Mouse (Mus musculus): Measurements from ENCODE around the gene Ism1. TPM values are rescaled to one million over a fixed set of nuclear protein-coding genes. Genes with fewer than 3 reads are reported as not detected.
A peak's percentile ranks its signal among the peaks of the same experiment; 100 is the strongest.

Gene Ism1
- polyA plus RNA-seq, 1 experiment from 2014 or later: 11.4 TPM

DNA sequence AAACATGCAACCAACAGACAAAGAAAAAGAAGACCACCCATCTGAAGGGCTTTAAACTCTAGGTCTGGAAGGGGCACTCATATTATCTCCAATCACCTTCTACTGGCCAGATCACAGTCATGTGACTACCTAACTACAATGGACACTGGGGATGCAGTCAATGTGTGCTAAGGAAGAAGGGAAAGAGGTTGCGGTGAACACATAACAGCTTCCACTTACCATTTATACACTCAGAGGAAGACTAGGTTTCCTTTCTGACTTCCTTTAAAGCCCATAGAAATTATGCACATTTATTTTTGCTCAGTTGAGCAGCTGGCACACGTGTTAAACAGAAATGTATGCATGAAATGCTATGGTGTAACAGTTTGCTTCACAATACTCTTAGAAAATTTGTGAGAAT lies 5.6 kb upstream of the Ism1 start:
- WGBS: 48% methylated on average over 2 of the region's 2 CpGs
- Histone ChIP-seq H3K9ac (ENCODE audit: low read length) (no peak overlapping the region), H3K9me3 (ENCODE audit: control insufficient read depth, low read length) (no peaks in the 10 kb centered on the region), H3K4me1 (replicated peaks; ENCODE audit: control insufficient read depth, insufficient read depth, low read length) (peaks cover 6% of the 10 kb centered on the region), H3K27ac (ENCODE audit: low read length) (no peak overlapping the region), H3K27me3 (ENCODE audit: control insufficient read depth, insufficient read depth, low read depth, low read length) (no peaks in the 10 kb centered on the region), H3K4me3 (ENCODE audit: low read length) (no peak overlapping the region), H3K4me2 (ENCODE audit: low read depth, low read length) (no peak overlapping the region), H3K36me3 (ENCODE audit: control insufficient read depth, insufficient read depth, low read length) (no peaks in the 10 kb centered on the region)
- no peak for ATAC-seq (ENCODE audit: low read depth)

- no peaks in the 10 kb centered on the region for H3K27me3 ChIP-seq (ENCODE audit: control insufficient read depth, insufficient read depth, low read depth, low read length)
- H3K9me3 ChIP-seq (ENCODE audit: control insufficient read depth, low read length): no peaks in the 10 kb centered on the region
- no peaks in the 10 kb centered on the region for H3K36me3 ChIP-seq (ENCODE audit: control insufficient read depth, insufficient read depth, low read length)
- WGBS: under 1% methylated on average over 52 of the region's 52 CpGs
- peak overlapping the region; percentile 95 for H3K9ac ChIP-seq (ENCODE audit: low read length)
- peak; percentile 90 for ATAC-seq (ENCODE audit: low read depth)
- peak overlapping the region; percentile 92 for H3K27ac ChIP-seq (ENCODE audit: low read length)
- H3K4me1 ChIP-seq (replicated peaks; ENCODE audit: control insufficient read depth, insufficient read depth, low read length): peaks cover 10% of the 10 kb centered on the region
- peak overlapping the region; percentile 94 for H3K4me3 ChIP-seq (ENCODE audit: low read length)
- peak overlapping the region; percentile 66 for H3K4me2 ChIP-seq (ENCODE audit: low read depth, low read length)
Observed at GRCm38 (mm10) chr2:139677065-139677762, 764 bp upstream of the Ism1 start.

DNA sequence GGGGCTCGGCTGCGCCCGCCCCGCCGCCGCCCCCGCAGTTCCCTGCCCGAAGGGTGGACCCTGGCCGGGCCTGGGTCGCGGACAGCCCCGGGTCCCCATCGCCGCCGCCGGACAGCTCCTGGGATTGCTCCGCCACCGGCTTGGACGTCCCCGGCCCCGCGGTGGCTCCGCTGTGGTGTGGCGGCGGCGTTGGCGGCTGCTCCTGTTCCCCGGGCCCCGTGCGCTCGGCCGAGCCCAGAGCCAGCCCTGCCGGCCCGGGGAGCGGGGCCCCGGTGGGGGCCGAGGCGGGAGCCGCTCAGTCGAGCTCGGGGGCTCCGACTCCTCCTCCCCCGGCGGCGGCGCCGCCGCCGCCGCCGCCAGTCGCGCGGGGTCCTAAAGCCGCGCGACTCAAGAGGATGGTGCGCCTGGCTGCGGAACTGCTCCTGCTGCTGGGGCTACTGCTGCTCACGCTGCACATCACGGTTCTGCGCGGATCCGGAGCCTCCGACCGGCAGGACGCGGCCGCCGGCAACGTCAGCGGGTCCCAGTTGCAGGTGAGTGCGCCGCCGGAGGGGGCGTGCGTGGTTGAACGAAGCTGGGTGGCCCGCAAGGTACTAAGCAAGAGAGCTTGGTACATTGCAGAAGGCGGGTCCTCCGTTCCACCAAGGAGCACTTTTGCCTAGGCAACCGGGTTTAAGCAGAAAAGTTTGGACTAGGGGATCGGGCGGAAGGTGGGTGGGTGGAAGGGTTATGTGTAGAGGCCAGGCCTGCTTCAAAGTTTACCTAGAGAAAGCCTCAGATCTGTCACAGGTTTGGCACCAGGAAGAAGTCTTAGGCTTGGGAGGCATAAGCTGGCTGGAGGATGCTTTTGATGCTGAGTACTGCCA lies 530 bp downstream of the Ism1 start:
- peak overlapping the region; percentile 95 for H3K9ac ChIP-seq (ENCODE audit: low read length)
- H3K9me3 ChIP-seq (ENCODE audit: control insufficient read depth, low read length): no peaks in the 10 kb centered on the region
- under 1% methylated on average over 45 of the region's 84 CpGs for WGBS
- H3K27ac ChIP-seq (ENCODE audit: low read length): peak overlapping the region; percentile 92
- H3K4me1 ChIP-seq (replicated peaks; ENCODE audit: control insufficient read depth, insufficient read depth, low read length): peaks cover 12% of the 10 kb centered on the region
- H3K4me3 ChIP-seq (ENCODE audit: low read length): peak overlapping the region; percentile 94
- H3K27me3 ChIP-seq (ENCODE audit: control insufficient read depth, insufficient read depth, low read depth, low read length): no peaks in the 10 kb centered on the region
- no peaks in the 10 kb centered on the region for H3K36me3 ChIP-seq (ENCODE audit: control insufficient read depth, insufficient read depth, low read length)
- ATAC-seq (ENCODE audit: low read depth): peak; percentile 70
- H3K4me2 ChIP-seq (ENCODE audit: low read depth, low read length): peak overlapping the region; percentile 66

- WGBS: 37% methylated on average over 3 of the region's 3 CpGs
- ATAC-seq (ENCODE audit: low read depth): peak; percentile 81
- no peak overlapping the region for H3K27ac ChIP-seq (ENCODE audit: low read length)
- H3K4me2 ChIP-seq (ENCODE audit: low read depth, low read length): no peak overlapping the region
- H3K4me1 ChIP-seq (replicated peaks; ENCODE audit: control insufficient read depth, insufficient read depth, low read length): peaks cover 9% of the 10 kb centered on the region; the same call in 1 of the 2 replicates
- no peaks in the 10 kb centered on the region for H3K36me3 ChIP-seq (ENCODE audit: control insufficient read depth, insufficient read depth, low read length)
- H3K9ac ChIP-seq (ENCODE audit: low read length): no peak overlapping the region
- H3K9me3 ChIP-seq (ENCODE audit: control insufficient read depth, low read length): no peaks in the 10 kb centered on the region
- no peak overlapping the region for H3K4me3 ChIP-seq (ENCODE audit: low read length)
- no peaks in the 10 kb centered on the region for H3K27me3 ChIP-seq (ENCODE audit: control insufficient read depth, insufficient read depth, low read depth, low read length)
Observed at GRCm38 (mm10) chr2:139682540-139682939, 4.6 kb downstream of the Ism1 start.

GRCm38 (mm10) chr2:139689442-139690003 lies 11.5 kb downstream of the Ism1 start:
- no peaks in the 10 kb centered on the region for H3K9me3 ChIP-seq (ENCODE audit: control insufficient read depth, low read length)
- ATAC-seq (ENCODE audit: low read depth): no peak
- no peak overlapping the region for H3K4me2 ChIP-seq (ENCODE audit: low read depth, low read length)
- no peak overlapping the region for H3K27ac ChIP-seq (ENCODE audit: low read length)
- H3K4me3 ChIP-seq (ENCODE audit: low read length): no peak overlapping the region
- no peak overlapping the region for H3K9ac ChIP-seq (ENCODE audit: low read length)
- no peaks in the 10 kb centered on the region for H3K4me1 ChIP-seq (replicated peaks; ENCODE audit: control insufficient read depth, insufficient read depth, low read length)
- no peaks in the 10 kb centered on the region for H3K27me3 ChIP-seq (ENCODE audit: control insufficient read depth, insufficient read depth, low read depth, low read length)
- H3K36me3 ChIP-seq (ENCODE audit: control insufficient read depth, insufficient read depth, low read length): no peaks in the 10 kb centered on the region
- 91% methylated on average over 1 of the region's 1 CpGs for WGBS

- Histone ChIP-seq H3K36me3 (ENCODE audit: control insufficient read depth, insufficient read depth, low read length) (no peaks in the 10 kb centered on the region), H3K27ac (ENCODE audit: low read length) (no peak overlapping the region), H3K9ac (ENCODE audit: low read length) (no peak overlapping the region), H3K4me2 (ENCODE audit: low read depth, low read length) (no peak overlapping the region), H3K9me3 (ENCODE audit: control insufficient read depth, low read length) (no peaks in the 10 kb centered on the region), H3K27me3 (ENCODE audit: control insufficient read depth, insufficient read depth, low read depth, low read length) (no peaks in the 10 kb centered on the region), H3K4me3 (ENCODE audit: low read length) (no peak overlapping the region), H3K4me1 (replicated peaks; ENCODE audit: control insufficient read depth, insufficient read depth, low read length) (no peaks in the 10 kb centered on the region)
- WGBS: 89% methylated on average over 3 of the region's 3 CpGs
- no peak for ATAC-seq (ENCODE audit: low read depth)
Observed at GRCm38 (mm10) chr2:139693521-139693920, 15.5 kb downstream of the Ism1 start.

DNA sequence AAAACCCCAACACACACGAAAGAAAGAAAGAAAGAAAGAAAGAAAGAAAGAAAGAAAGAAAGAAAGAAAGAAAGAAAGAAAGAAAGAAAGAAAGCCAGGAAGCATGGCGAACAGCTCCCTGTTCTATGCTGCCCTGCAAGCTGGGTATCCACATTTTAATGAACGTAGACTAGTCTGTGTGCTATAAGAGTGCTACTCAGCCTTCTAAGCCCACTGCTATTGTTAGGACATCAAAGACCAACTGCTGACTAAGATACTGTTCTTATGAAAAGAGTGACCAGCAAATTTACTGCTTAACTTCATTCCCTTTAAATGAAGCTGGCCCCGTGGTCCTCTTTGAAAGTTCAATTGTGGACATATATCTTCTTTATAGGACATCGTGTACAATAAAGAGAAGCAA lies 16.7 kb downstream of the Ism1 start:
- Histone ChIP-seq H3K9me3 (ENCODE audit: control insufficient read depth, low read length) (no peaks in the 10 kb centered on the region), H3K4me3 (ENCODE audit: low read length) (no peak overlapping the region), H3K36me3 (ENCODE audit: control insufficient read depth, insufficient read depth, low read length) (no peaks in the 10 kb centered on the region), H3K4me1 (replicated peaks; ENCODE audit: control insufficient read depth, insufficient read depth, low read length) (no peaks in the 10 kb centered on the region), H3K4me2 (ENCODE audit: low read depth, low read length) (no peak overlapping the region), H3K9ac (ENCODE audit: low read length) (no peak overlapping the region), H3K27ac (ENCODE audit: low read length) (no peak overlapping the region), H3K27me3 (ENCODE audit: control insufficient read depth, insufficient read depth, low read depth, low read length) (no peaks in the 10 kb centered on the region)
- 85% methylated on average over 5 of the region's 5 CpGs for WGBS
- no peak for ATAC-seq (ENCODE audit: low read depth)

- no peak overlapping the region for H3K4me2 ChIP-seq (ENCODE audit: low read depth, low read length)
- H3K9ac ChIP-seq (ENCODE audit: low read length): no peak overlapping the region
- no peak overlapping the region for H3K4me3 ChIP-seq (ENCODE audit: low read length)
- H3K9me3 ChIP-seq (ENCODE audit: control insufficient read depth, low read length): no peaks in the 10 kb centered on the region
- H3K27me3 ChIP-seq (ENCODE audit: control insufficient read depth, insufficient read depth, low read depth, low read length): no peaks in the 10 kb centered on the region
- H3K27ac ChIP-seq (ENCODE audit: low read length): no peak overlapping the region
- peaks cover 4% of the 10 kb centered on the region; the same call in 1 of the 2 replicates for H3K36me3 ChIP-seq (ENCODE audit: control insufficient read depth, insufficient read depth, low read length)
- no peaks in the 10 kb centered on the region for H3K4me1 ChIP-seq (replicated peaks; ENCODE audit: control insufficient read depth, insufficient read depth, low read length)
- WGBS: 56% methylated on average over 2 of the region's 2 CpGs
- peak; percentile 26; the same call in 1 of the 2 replicates for ATAC-seq (ENCODE audit: low read depth)
Observed at GRCm38 (mm10) chr2:139696578-139696977, 18.6 kb downstream of the Ism1 start.

DNA sequence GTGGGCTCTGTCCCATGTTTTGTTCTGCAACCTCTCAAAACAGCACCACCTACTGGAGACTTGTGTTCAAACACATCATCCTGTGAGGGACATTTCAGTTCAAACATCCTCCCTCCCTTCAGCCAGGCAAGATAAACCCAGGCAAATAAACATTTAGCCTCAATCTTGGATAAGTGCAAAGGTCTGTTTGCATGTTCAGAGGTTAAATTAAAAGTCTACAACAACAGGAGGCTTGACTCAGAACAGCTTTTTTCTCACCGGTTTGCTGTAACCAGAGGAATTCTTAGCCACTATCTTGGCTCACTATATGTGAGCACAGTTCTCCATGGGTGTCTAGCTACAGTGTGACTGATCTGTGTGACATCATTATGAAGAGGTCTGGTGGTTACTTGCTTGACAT lies 22.6 kb downstream of the Ism1 start:
- Histone ChIP-seq H3K27ac (ENCODE audit: low read length) (no peak overlapping the region), H3K4me3 (ENCODE audit: low read length) (no peak overlapping the region), H3K9me3 (ENCODE audit: control insufficient read depth, low read length) (no peaks in the 10 kb centered on the region), H3K4me2 (ENCODE audit: low read depth, low read length) (no peak overlapping the region), H3K27me3 (ENCODE audit: control insufficient read depth, insufficient read depth, low read depth, low read length) (no peaks in the 10 kb centered on the region), H3K4me1 (replicated peaks; ENCODE audit: control insufficient read depth, insufficient read depth, low read length) (no peaks in the 10 kb centered on the region), H3K36me3 (ENCODE audit: control insufficient read depth, insufficient read depth, low read length) (peaks cover 4% of the 10 kb centered on the region; the same call in 1 of the 2 replicates), H3K9ac (ENCODE audit: low read length) (no peak overlapping the region)
- 93% methylated on average over 1 of the region's 1 CpGs for WGBS
- ATAC-seq (ENCODE audit: low read depth): no peak
